Comparison of ENCODE assay signal across 10 mouse cellular contexts in genomic region chr9:96350476-96350875, GRCm38 (mm10). TPM values are rescaled to one million over a fixed set of nuclear protein-coding genes. Genes with fewer than 3 reads are reported as not detected.
DNase-seq lines count a peak whose midpoint lies in the region; ATAC-seq lines count a peak whose summit lies in the region.
"Had no signal": no experiment of that assay in that cellular context is flagged by ENCODE, and none has a peak within 500 bp of the region (broad histone marks: within the 10 kb centered on the region; RNA-seq: fewer than 3 reads in every experiment).

No protein-coding gene starts in this region.

- no peak overlapping the region for H3K9ac ChIP-seq in heart, embryonic 11.5 days (ENCODE audit: low read depth, low read length)
- H3K9ac ChIP-seq in midbrain, embryonic 11.5 days (ENCODE audit: low read length): no peak overlapping the region
- H3K9ac ChIP-seq: embryonic facial prominence, embryonic 13.5 days; liver, embryonic 15.5 days had no signal

- 68% methylated on average over 3 of the region's 3 CpGs for WGBS in heart, embryonic 11.5 days (ENCODE audit: insufficient replicate concordance)
- WGBS in midbrain, embryonic 11.5 days: 63% methylated on average over 3 of the region's 3 CpGs

- H3K36me3 ChIP-seq in heart, embryonic 11.5 days (ENCODE audit: control insufficient read depth, insufficient read depth, low read length): no peaks in the 10 kb centered on the region
- no peaks in the 10 kb centered on the region for H3K36me3 ChIP-seq in midbrain, embryonic 11.5 days (ENCODE audit: control insufficient read depth, insufficient read depth, low read length)
- H3K36me3 ChIP-seq: liver, embryonic 15.5 days had no signal

- H3K27ac ChIP-seq in heart, embryonic 11.5 days (ENCODE audit: low read depth, low read length): 0 out of 2 replicates have a peak overlapping the region, but pooled peaks have one; percentile 7
- H3K27ac ChIP-seq in midbrain, embryonic 11.5 days (ENCODE audit: low read depth, low read length): no peak overlapping the region
- H3K27ac ChIP-seq: embryonic facial prominence, embryonic 13.5 days; liver, embryonic 15.5 days had no signal

- no peak overlapping the region for H3K4me2 ChIP-seq in heart, embryonic 11.5 days
- no peak overlapping the region for H3K4me2 ChIP-seq in midbrain, embryonic 11.5 days
- H3K4me2 ChIP-seq: embryonic facial prominence, embryonic 13.5 days; liver, embryonic 15.5 days had no signal

- H3K4me1 ChIP-seq in heart, embryonic 11.5 days (ENCODE audit: control insufficient read depth, insufficient read depth, low read length): peaks cover 28% of the 10 kb centered on the region
- H3K4me1 ChIP-seq in midbrain, embryonic 11.5 days (ENCODE audit: control insufficient read depth, insufficient read depth, low read length): no peaks in the 10 kb centered on the region
- H3K4me1 ChIP-seq: embryonic facial prominence, embryonic 13.5 days had no signal

- no peak for ATAC-seq in heart, embryonic 11.5 days (replicated peaks; ENCODE audit: insufficient number of reproducible peaks, low FRiP score, low TSS enrichment)
- ATAC-seq in midbrain, embryonic 11.5 days (ENCODE audit: low FRiP score): no peak

- H3K27me3 ChIP-seq in heart, embryonic 11.5 days (ENCODE audit: control insufficient read depth, insufficient read depth, low read length): no peaks in the 10 kb centered on the region
- no peaks in the 10 kb centered on the region for H3K27me3 ChIP-seq in midbrain, embryonic 11.5 days (ENCODE audit: control insufficient read depth, insufficient read depth, low read length)
- H3K27me3 ChIP-seq: embryonic facial prominence, embryonic 13.5 days; liver, embryonic 15.5 days had no signal

- intact Hi-C loops in heart, postnatal 10 days (cut with DNase I): loop anchor here (1.0 to 5.0 kb wide), 2 partner anchors 142 to 192 kb away; no protein-coding TSS in a partner anchor

- no peak for DNase-seq in heart, postnatal 10 days
- DNase-seq in spleen, postnatal 36 days (ENCODE audit: low spot score in 2 of 2): peak; percentile 32 to 39
- DNase-seq in spleen, postnatal 4 days (ENCODE audit: low spot score in 2 of 2): no peak
- peak; percentile 89 for DNase-seq in naive thymus-derived CD4-positive, alpha-beta T cell, adult 2 months (ENCODE audit: low read depth)
- DNase-seq in adrenal gland, postnatal 10 days: no peak
- no peak for DNase-seq in midbrain, embryonic 11.5 days (ENCODE audit: low spot score, missing footprints)
- DNase-seq in urinary bladder, postnatal 4 days (ENCODE audit: low spot score in 2 of 2): no peak

- H3K4me3 ChIP-seq in heart, embryonic 11.5 days (ENCODE audit: low read depth, low read length): no peak overlapping the region
- H3K4me3 ChIP-seq in midbrain, embryonic 11.5 days (ENCODE audit: low read depth, low read length): no peak overlapping the region
- H3K4me3 ChIP-seq: embryonic facial prominence, embryonic 13.5 days; liver, embryonic 15.5 days had no signal

- H3K9me3 ChIP-seq in heart, embryonic 11.5 days (replicated peaks; ENCODE audit: control insufficient read depth, low read length): no peaks in the 10 kb centered on the region
- no peaks in the 10 kb centered on the region for H3K9me3 ChIP-seq in midbrain, embryonic 11.5 days (ENCODE audit: control insufficient read depth, low read length)
- H3K9me3 ChIP-seq: embryonic facial prominence, embryonic 13.5 days; liver, embryonic 15.5 days had no signal

RNA-seq across cellular contexts. Expression of gene Atp1b3, which starts 13.8 kb away (rescaled TPM):
- polyA plus RNA-seq in heart, embryonic 11.5 days (2014; fragmentation: Nextera tagmentation; extraction: Ambion mirVana): 149 and 177 TPM in 2 replicates
- 10 to 100 TPM; 74.1 to 76.5 TPM for total RNA-seq in heart, postnatal 10 days (2021)
- 100 to 1,000 TPM; 135 to 154 TPM for total RNA-seq in adrenal gland, postnatal 10 days (2021)
- polyA plus RNA-seq in midbrain, embryonic 11.5 days (2014; fragmentation: Nextera tagmentation; extraction: Ambion mirVana): 194 and 208 TPM in 2 replicates

Comparison
In these comparisons a context has a peak if more than half of its experiments do, and no peak if none do; other contexts are left out.
1. DNase-seq: peak in spleen, postnatal 36 days (2 of 2) and naive thymus-derived CD4-positive, alpha-beta T cell, adult 2 months (single experiment); none in heart, postnatal 10 days (0 of 2), spleen, postnatal 4 days (0 of 2), adrenal gland, postnatal 10 days (single experiment), midbrain, embryonic 11.5 days (single experiment) and urinary bladder, postnatal 4 days (0 of 2).